Mouse (Mus musculus): ENCODE data around the gene Gm20518.

- TF ChIP-seq CTCF (IDR thresholded peaks at IDR 0.05; ENCODE audit: borderline replicate concordance, insufficient read depth, low read length) (no peak), POLR2A (IDR thresholded peaks at IDR 0.05; ENCODE audit: low read depth, low read length) (no peak)
Observed at GRCm38 (mm10) chr16:17801777-17802455, 89.6 kb downstream of the Gm20518 start.

Measured in embryonic fibroblast, embryonic 13.5 days (primary cell).